Mouse (Mus musculus): ENCODE data around the gene Gm45618.

Gm45618 gene

DNA sequence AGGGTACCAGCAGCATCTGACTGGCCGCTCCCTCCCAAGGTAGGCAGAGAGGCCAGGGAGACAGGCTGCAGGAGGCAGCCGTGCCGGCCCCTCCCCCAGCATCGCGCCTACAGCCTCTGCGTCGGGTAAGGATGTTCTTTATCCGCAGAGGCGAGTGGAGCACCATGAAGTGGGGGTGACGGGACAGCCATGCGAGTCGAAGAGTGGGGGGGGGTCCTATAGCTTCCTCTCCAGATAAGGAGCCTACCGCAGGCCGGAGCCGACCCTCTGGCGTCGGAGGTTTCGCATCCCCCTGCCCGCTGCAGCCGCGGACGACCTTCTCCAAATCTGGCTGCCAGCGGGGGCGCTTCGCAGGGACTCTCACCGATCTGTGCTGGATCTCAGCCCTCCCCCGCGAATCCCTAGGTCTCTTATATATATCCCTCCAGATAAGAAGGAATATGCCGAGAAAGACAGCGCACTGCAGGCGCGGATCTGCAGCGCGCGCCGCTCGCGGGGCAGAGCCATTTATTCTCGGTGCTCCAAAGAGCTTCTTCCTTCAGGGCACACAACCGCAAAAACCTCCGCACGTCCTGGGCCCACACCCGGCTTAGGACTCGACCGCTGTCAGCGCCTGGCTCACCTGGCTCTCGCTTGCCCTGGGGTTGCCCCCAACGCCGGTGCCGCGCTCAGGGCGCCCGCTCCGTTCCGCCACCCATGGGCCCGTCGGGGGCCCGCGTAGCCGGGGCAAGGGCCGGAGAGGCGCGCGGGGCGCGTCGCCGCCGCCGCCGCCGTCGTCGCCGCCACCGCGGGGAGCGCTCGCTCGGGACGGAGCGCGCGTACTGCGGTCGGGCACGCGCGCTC is 26.0 kb downstream of the Gm45618 start:
- DNase-seq (ENCODE audit: low read depth, low spot score): peak; percentile 51

DNA sequence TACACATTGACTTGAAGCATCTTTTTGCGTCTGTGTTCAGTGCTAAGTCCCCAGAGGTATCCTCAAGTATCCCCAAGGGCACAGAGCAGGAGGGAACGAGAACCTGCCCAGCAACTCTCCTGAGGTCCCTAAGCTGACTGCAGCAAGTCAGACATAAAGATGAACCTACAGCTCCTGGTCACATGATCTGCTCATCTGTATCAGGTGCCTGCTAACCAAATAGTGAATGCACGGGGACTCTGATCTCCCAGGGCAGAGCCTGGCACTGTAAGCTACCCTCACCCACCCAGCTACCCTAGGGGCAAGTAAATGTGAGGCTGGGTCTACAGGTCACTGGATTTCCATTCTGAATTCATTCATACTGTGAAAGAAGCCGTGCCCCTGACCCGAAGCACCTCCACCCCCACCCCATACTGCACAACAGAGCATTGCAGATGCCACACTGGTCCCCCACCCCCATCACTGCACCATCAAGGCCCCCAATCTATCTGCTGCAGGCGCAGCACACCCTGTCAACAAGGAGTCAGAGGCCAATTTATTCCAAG is 26.8 kb downstream of the Gm45618 start:
- DNase-seq (ENCODE audit: low read depth, low spot score): no peak

DNA sequence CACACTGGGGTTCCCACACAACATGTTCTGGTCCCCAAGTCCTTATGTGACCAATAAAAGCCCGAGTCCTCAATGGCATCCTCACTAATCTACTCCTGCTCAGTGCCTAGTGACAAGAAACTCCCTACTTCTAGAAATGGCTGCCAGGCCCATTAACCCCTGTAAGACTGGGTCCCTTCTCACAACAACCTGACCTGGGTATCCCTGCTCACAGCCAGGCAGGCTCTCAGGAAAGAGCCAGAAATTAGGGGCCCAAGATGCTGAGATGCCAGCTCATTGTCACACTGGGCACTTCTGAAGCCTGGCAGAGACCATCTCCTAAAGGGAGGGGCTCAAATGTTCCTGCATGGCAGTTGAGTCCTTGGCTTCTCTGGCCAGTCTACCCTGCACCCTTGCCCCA is 27.5 kb downstream of the Gm45618 start:
- no peak for DNase-seq (ENCODE audit: low read depth, low spot score)

DNA sequence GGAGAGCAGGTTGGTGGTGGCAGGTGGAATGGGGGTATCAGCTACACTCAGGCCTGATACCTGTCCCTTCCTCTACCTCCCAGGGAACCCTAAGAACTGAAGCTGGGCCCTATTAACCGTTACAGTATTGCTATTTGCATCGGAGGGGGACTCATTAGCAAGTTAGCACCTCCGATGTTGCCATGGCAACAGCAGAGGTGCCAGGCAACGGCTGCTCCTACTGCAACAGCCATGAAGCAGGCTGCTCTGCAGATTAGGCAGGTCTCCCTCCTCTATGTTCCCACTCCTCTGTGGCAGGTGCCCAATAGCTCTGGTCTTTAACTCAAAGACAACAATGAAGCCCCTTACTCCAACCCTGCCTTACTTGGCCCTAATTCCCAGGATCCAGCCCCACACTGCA is 28.7 kb downstream of the Gm45618 start:
- peak; percentile 20 for DNase-seq (ENCODE audit: low read depth, low spot score)

DNA sequence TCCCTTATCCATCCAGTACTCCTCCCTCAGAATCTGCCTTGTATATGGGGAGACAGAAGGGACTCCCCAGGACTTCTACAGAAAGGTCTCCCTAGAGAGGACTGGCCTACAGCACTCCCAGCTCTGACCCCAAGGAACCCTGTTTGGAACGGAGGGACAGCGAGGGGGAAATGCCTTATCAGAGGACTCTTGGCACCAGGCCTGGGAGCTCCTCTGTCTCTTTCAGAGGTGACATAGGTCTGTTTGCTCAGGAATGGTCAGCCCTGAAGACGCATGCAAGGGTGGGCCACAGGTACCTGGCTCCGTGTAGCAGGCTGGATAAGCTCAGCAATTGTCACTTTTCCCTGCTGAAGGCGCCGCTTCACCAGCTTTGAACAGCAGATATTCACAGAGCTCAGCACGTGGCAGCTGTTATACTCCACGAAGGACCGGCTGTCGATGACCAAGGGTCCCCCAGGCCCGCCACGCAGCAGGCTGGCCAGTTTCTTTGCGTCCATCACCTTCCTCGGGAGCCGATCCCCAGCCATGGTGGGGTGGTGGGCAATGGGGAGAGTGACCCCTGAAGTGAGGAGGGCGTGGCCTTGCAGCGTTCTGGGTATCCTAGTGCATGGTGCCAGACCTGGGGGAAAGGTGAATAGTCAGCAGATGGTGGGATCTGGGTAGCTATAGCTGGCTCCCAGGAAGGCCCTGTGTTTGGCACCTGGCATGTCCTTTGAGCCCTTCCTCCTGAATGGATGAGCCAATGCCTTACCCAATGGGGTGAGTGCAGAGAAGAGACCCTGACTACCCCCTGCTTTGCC is 30.7 kb downstream of the Gm45618 start:
- no peak for DNase-seq (ENCODE audit: low read depth, low spot score)

DNA sequence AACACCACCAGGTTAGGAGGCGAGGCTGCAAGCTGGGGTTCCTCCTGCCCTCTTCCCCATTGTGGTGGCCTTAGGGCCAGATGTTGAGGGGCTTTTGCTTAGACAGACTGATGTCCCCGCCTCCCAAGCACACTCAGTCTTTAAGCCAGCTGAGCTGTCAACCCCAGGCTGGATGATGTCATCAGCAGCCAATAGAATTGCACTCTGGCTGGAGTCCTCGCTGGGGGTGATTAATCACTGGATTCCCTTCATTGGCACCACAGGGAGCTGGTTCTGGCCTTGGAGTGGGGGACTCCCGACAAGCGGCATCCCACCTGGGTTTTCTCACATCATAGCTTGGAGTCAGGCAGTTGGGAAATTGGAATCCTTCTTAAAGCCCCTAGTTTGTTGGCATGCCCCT is 31.6 kb downstream of the Gm45618 start:
- DNase-seq (ENCODE audit: low read depth, low spot score): no peak

DNA sequence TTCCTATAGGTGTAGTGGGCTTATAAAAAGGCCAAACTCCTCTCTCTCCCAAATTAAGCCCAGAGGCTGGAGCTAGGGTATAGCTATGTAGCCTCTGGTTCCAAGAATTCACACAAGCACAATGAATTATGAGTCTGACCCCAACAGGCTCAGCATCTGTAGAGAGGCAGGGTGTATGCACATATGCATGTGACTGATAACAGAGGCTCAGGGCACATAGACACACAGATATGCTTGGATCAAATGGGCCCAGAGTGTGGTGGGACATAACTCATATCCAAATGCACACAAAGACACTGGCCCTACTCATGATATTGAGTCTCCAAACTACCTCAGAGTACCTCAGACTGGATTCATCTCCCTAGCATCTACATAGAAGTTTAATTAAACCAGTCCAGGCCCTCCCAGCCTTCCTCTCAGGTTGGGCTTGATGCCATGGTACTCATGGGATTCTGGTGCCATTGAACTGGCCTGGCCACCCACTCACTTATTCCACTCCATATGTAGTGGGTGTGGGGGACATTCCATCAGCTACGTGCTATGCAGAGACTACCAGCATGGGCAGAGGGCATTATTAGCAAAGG is 33.4 kb downstream of the Gm45618 start:
- no peak for DNase-seq (ENCODE audit: low read depth, low spot score)

DNA sequence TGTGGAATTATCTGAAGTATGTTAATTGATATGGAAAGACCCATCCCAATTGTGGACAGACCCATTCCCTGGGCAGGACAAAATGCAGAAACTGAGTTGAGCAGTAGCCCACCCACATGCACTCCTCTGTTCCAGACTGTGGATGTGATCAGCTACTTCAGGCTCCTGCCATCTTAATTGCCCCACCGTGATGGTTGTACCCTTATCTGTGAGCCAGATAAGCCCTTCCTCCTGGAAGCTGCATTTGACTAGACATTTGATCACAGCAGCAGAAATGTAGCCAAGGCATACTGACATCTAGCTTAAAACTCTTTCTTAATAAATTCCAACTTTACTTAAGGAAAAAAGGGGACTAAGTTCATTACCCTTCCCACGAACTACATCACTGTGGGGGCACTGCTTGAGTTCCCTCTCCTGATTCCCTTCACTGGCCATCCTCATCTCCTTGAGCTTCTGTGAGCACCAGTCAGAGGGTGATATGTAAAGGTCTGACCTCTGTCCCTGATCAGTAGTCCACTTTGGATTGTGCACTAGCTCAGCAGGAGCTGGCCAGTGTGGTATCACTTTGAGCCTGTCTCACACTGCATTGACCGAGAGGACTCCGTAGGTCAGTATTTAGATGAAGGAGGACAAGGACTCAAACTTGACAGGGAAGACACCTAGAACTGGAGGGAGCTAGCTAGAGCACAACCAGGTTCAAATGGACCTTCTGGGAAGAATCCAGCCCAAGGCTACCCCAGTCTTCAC is 34.2 kb downstream of the Gm45618 start:
- no peak for DNase-seq (ENCODE audit: low read depth, low spot score)

DNA sequence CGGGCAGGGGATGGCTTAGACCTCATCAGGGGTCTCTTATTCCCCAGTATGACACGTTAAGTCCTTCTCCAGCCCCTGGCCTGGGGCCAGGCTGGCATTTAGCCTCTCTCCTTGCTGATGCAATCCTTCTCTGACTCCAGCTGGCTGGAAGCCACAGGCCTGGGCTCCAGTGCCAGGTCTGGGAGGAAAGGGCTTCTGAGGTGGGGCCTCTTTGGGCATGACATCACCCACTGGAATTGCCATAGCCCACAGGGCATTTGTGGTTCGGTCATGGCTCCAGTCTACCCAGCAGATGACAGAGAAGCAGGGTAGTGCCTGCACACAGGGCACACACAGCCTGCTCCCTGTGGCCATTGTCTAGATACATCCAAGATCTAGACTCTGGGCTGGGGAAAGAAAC is 35.7 kb downstream of the Gm45618 start:
- no peak for DNase-seq (ENCODE audit: low read depth, low spot score)

DNA sequence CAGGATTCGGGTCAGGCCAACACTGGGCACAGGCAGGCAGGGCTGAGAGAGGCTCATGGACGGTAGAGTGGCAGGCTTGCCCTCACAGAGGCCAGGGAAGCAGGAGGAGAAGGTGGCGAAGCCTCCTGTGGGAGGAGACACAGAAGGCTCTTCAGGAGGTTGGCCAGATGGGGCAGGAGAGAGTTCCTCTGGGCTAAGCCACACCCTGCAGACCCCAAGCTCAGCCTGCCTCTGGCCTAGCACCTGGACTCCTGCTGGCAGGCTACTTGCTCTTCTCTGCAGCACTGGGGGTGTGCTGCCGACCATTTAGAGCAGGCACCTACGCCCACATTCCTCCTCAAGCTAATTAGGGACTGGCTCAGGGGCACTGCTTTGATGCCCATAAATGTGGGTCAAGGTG is 36.1 kb downstream of the Gm45618 start:
- no peak for DNase-seq (ENCODE audit: low read depth, low spot score)

DNA sequence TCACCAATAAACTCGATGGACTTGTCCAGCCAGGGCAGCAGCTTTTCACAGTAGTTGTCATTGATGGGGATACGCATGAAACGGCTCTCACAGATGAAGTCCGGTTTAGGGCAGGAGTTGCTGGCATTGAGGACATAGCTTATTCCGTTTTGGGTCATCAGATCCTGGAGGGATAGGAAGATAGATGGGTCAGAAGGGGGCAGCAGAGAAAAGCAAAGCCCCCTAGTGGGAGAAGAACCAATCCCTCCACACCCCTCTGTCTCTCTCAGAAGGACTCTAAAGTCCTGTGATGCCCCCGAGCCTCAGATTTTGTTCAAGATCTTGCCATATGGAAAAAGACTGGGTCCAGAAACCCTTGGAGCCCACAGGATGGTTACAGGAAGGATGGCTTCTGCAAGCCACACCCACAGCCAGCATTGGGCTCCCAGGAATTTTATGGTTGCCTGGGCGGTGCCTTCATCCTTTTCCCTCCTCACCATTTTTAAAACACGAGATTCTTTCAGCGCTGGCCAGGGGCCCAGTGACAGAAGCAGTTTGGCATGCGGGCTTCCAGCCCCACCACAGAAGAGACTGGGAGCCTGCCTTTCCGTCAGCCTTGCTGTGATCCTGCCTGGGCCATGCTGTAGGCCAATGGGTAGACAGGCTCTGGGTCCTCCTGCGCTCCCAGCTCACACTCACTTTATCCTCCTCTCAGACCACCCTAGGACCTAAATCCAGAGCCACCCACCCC is 36.8 kb downstream of the Gm45618 start:
- no peak for DNase-seq (ENCODE audit: low read depth, low spot score)

DNA sequence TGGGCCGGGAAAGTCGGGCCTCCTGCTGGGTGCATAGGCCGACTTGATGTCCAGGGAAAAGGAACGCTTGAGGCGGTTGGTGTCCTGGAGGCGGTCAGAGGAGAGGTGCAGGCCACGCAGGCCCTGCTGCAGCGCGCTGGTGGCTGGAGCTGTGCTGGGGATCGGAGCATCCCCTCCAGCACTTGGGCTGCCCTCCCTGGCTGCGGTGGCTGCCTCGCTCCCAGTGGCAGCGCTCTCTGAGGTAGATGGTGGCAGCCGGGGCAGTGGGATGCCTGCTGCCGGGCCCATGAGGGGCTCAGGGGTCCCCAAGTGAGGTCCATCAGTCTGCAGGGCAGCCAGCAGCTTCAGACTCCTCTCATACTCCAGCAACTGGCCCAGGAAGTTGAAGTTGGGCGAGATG is 37.9 kb downstream of the Gm45618 start:
- no peak for DNase-seq (ENCODE audit: low read depth, low spot score)

DNA sequence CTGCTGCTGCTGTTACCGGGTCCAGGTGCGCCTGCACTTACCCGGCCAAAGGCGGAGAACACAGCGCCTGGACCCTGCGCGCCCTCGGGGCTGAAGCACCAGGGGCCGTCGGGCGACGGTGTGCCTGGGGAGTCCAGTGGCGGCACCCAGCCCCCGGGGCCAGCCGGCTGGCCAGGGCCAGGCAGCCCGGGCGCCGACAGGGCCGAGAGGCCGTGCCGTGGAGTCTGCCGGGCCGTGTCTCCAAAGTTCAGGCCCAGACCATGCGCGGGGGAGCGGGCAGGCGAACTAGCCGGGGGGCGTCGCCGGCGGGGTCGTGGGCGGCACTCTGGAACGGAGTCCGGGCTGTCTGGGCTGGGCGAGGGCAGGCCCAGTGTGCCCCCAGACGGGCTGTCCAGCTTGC is 38.4 kb downstream of the Gm45618 start:
- no peak for DNase-seq (ENCODE audit: low read depth, low spot score)

DNA sequence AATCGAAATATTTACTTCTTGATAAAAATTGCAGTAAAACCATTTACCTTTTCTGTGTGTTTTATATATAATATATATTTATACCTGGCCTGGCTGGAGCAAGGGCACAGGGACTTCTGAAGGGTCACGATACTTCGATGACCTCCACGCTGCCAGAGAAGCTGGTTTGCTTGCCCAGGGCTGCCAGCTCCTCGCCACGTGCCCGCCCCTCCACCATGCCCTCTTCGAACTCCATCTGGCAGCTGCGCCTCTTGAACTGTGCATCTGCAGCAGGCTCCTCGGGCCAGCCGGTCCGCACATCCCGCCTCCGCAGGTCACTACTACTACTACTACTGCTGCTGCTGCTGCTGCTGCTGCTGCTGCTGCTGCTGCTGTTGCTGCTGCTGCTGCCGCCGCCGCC is 38.8 kb downstream of the Gm45618 start:
- no peak for DNase-seq (ENCODE audit: low read depth, low spot score)

DNA sequence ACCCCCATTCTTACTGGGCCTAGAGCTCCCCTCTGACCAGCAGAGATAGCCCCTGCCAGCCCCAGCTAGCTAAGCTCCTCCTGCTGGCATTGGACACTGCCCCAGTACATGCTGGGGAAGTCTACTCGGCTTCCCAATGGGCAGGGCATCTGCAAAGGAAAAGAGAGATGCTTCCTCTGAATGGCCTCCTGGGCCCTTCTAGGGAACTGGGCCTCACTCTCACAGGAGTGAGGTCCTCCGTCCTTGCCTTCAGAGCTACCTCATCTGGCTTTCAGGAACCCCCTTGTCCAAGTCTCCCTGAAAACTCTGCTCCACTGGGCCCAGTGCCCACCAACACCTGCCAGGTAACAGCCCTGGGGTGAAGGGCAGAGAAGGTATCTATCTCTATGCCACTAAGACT is 39.7 kb downstream of the Gm45618 start:
- no peak for DNase-seq (ENCODE audit: low read depth, low spot score)

DNA sequence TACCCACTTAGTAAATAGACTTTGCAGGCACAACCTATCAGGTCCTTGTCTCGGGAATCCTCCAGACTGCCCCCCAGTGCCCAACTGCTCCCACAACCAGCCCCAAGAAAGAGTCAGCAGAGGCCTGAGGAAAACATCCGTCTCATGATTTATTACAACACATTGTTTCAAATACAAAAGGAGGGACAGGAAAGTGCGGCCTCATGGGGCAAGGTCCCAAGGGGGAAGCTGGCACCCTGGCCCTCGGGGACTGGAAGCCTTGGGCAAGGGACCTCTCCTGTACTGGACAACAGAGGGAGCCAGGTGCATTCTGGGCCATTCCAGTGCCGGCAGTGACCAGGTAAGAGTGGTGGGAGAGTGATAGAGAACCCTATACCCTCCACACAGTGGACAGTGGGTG is 41.2 kb downstream of the Gm45618 start:
- DNase-seq (ENCODE audit: low read depth, low spot score): no peak

DNA sequence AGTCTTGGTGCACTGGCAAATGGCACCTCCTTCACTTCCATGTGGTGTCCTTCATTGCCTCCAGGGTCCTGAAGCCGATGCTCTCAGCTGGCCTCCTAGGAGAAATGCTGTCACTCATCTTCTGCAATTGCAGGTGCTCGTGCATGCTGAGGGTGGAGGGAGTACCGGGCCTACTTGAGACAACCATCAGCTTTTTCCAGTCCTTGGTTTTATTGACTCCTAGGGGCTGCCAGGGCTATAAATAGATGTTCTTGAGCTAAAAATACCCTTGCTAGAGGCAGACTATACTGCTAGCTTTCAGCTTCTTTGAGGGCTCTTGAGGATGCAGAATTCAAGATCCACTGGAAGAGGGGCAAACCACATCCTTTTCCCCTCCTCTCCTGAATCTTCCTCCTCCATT is 43.4 kb downstream of the Gm45618 start:
- DNase-seq (ENCODE audit: low read depth, low spot score): no peak

DNA sequence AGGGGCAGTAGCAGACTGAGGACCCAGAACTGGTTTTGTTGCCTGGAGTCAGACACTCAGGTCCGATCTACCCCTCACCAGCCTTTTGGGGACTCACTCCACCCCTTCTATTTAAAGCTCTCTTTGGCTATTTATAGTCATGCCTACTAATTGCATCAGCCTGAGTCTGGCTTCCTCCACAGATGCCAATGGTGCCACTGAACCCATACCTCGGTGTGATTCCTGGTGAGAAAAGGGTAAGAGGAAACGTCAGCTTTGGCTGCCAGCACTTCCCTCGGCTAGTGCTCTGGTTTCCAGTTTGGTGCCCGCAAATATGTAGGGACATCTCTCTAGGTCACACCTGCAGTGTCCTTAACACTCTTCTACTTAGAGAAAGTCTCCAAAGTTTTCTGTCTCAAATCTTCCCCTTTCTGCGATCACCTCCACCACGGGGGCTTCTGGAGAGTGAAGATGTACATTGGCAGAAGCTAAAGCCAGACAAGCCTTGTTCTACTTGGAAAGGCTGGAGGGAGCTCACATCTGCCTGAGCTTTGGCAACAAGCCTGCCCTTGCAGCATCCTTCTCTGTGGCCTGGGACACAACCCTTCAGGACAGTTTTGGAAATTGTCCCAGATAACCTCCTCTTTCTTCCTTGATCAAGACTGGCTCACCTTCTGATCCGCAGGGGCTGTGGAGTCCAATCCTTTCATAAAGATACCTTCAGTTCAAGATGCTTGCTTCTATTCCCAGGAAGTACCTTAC is 46.2 kb downstream of the Gm45618 start:
- no peak for DNase-seq (ENCODE audit: low read depth, low spot score)

DNA sequence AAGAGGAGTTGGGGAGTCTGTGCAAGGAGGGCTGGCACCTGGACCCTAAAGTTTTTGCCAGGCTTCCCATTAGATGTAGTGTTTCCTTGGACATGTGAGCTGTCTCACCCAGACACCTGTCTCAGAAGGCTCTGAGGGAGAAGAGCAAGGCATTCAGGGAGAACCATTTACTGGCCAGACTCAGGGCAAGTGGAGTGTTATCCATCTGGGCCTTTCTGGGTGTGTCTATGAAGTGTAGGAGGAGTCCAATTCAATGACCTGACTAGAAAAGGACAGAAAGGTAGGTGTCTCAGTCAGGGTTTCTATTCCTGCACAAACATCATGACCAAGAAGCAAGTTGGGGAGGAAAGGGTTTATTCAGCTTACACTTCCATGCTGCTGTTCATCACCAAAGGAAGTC is 48.8 kb downstream of the Gm45618 start:
- no peak for DNase-seq (ENCODE audit: low read depth, low spot score)

DNA sequence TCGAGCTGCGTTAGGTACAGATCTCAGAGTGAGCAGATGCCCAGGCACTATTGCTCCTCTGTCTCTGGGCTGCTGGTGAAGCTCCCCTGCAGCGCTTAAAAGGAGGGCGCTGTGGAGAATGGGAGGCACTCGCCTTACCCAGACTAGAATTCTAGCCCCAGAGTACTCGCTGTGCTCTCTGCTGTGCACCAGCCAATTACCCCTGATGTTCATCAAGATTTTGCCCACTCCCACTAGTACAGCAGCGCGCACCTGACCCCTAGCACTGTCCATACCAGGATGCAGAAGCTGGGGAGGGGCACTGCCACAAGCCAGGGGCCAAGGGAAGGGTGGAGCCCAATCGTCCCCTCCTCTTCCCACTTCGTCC is 49.3 kb downstream of the Gm45618 start:
- no peak for DNase-seq (ENCODE audit: low read depth, low spot score)

Measured in CD4-positive helper T cell, adult 2 months (primary cell).